Mouse (Mus musculus): ENCODE results near the gene Pth1r.

- TF ChIP-seq POLR2A (IDR thresholded peaks at IDR 0.05; ENCODE audit: extremely low read depth, insufficient read depth, low read length) (no peak), CTCF (IDR thresholded peaks at IDR 0.05; ENCODE audit: low read depth, low read length) (no peak)
Observed at GRCm38 (mm10) chr9:110741711-110742294, 5.1 kb downstream of the Pth1r start, which contains the start of gene Myl3.
